Mouse (Mus musculus): Measurements from ENCODE around the gene Sart1. TPM values are rescaled to one million over a fixed set of nuclear protein-coding genes. Genes with fewer than 3 reads are reported as not detected.
A peak's percentile ranks its signal among the peaks of the same experiment; 100 is the strongest.
"Not testable (repeated sequence)": the region's sequence is repeated elsewhere in the genome, so short reads cannot be mapped to it uniquely, and the experiment has no call there.

Sart1 gene
- total and polyA plus RNA-seq, 2 experiments from 2014 or later = 4.4 to 26.9 TPM

DNA sequence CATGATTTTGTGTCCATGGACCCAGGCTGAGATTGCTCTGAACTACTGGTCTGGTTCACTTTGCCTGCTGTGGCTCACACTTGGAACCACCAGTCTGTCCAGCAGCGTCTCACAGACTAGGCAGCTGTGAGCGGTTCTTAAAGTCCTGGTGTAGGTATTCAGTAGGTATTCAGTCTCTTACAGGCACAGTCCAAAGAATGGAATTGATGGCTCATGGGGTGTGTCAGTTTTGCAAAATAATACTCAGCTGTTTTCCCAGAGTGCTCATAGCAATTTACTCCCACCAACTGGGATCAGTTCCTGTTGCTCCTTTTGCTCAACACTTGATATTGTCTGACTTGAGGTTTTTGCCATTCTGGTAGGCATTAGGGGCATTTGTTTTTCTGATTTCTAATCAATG is 26.3 kb downstream of the Sart1 start:
- Histone ChIP-seq H3K4me3 (ENCODE audit: low read depth, low read length) (no peak overlapping the region), H3K4me2 (ENCODE audit: low read depth, low read length) (no peak overlapping the region), H3K27me3 (ENCODE audit: control insufficient read depth, insufficient read depth, low read length) (no peaks in the 10 kb centered on the region), H3K36me3 (replicated peaks; ENCODE audit: control insufficient read depth, insufficient read depth, low read length) (peaks cover 17% of the 10 kb centered on the region), H3K4me1 (ENCODE audit: control insufficient read depth, insufficient read depth) (peaks cover 11% of the 10 kb centered on the region), H3K27ac (ENCODE audit: low read depth) (no peak overlapping the region), H3K9ac (replicated peaks; ENCODE audit: low read depth, low read length) (no peak overlapping the region), H3K9me3 (replicated peaks; ENCODE audit: control insufficient read depth, low read length) (no peaks in the 10 kb centered on the region)
- TF ChIP-seq EP300 (IDR thresholded peaks at IDR 0.05; ENCODE audit: low read depth) (no peak), CTCF (IDR thresholded peaks at IDR 0.05; ENCODE audit: low read depth) (no peak)
- WGBS = 88% methylated on average over 2 of the region's 2 CpGs
- DNase-seq (ENCODE audit: low spot score) = no peak
- no peak for ATAC-seq (ENCODE audit: insufficient read depth, low read depth)

DNA sequence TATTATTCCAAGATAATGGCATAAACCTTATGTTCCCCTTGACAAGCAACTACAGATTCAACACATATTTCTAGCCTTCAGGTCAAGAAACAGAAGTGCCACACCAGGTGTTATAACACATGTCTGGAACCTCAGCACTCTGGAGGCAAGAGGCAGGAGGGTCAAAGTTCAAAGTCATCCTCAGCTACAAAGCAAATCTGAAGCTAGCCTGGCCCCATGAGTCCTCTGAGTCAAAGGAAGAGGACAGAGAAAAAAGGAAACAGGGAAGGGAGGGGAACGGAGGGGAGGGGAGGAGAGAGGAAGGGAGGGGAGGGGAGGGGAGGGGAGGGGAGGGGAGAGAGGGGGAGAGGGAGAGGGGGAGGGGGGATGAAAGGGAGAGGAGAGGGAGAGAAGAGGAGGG is 32.4 kb downstream of the Sart1 start:
- no peak for DNase-seq (ENCODE audit: low spot score)
- H3K4me3 ChIP-seq (ENCODE audit: low read depth, low read length) = no peak overlapping the region
- no peak for ATAC-seq (ENCODE audit: insufficient read depth, low read depth)
- H3K27ac ChIP-seq (ENCODE audit: low read depth) = no peak overlapping the region
- peaks cover 3% of the 10 kb centered on the region; the same call in 1 of the 2 replicates for H3K4me1 ChIP-seq (ENCODE audit: control insufficient read depth, insufficient read depth)
- no peaks in the 10 kb centered on the region for H3K27me3 ChIP-seq (ENCODE audit: control insufficient read depth, insufficient read depth, low read length)
- WGBS = no CpG with 5 or more reads among the region's 1 CpGs
- no peaks in the 10 kb centered on the region for H3K9me3 ChIP-seq (replicated peaks; ENCODE audit: control insufficient read depth, low read length)
- no peaks in the 10 kb centered on the region for H3K36me3 ChIP-seq (replicated peaks; ENCODE audit: control insufficient read depth, insufficient read depth, low read length)
- H3K4me2 ChIP-seq (ENCODE audit: low read depth, low read length) = no peak overlapping the region
- no peak for TF ChIP-seq EP300 (IDR thresholded peaks at IDR 0.05; ENCODE audit: low read depth)
- TF ChIP-seq CTCF (IDR thresholded peaks at IDR 0.05; ENCODE audit: low read depth) = no peak
- H3K9ac ChIP-seq (replicated peaks; ENCODE audit: low read depth, low read length) = no peak overlapping the region

DNA sequence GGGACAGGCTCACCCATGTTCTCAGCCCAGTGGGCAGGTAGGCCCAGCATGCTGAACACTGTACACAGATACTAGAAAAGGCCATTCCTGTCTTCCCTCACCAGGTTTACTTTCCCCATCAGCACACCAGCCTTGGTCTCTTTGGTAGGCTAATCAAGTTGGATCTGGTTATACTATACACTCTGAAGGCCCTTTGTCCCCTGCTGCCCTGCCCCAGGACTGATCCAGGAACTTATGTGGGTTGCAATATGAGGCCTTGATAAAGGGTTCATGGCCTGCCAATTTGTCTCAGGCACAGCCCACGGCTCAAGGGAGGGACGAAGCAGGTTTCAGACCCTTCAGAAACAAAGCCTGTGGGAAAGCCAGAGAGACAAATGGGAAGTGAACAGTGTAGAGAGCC is 34.9 kb downstream of the Sart1 start:
- no peaks in the 10 kb centered on the region for H3K27me3 ChIP-seq (ENCODE audit: control insufficient read depth, insufficient read depth, low read length)
- H3K36me3 ChIP-seq (replicated peaks; ENCODE audit: control insufficient read depth, insufficient read depth, low read length) = no peaks in the 10 kb centered on the region
- H3K4me2 ChIP-seq (ENCODE audit: low read depth, low read length) = no peak overlapping the region
- no peak overlapping the region for H3K27ac ChIP-seq (ENCODE audit: low read depth)
- TF ChIP-seq EP300 (IDR thresholded peaks at IDR 0.05; ENCODE audit: low read depth) (no peak), CTCF (IDR thresholded peaks at IDR 0.05; ENCODE audit: low read depth) (no peak)
- no peak overlapping the region for H3K4me3 ChIP-seq (ENCODE audit: low read depth, low read length)
- ATAC-seq (ENCODE audit: insufficient read depth, low read depth) (no peak), DNase-seq (ENCODE audit: low spot score) (no peak)
- no peak overlapping the region for H3K9ac ChIP-seq (replicated peaks; ENCODE audit: low read depth, low read length)
- H3K9me3 ChIP-seq (replicated peaks; ENCODE audit: control insufficient read depth, low read length) = no peaks in the 10 kb centered on the region
- WGBS = 67% methylated on average over 2 of the region's 2 CpGs
- H3K4me1 ChIP-seq (ENCODE audit: control insufficient read depth, insufficient read depth) = no peaks in the 10 kb centered on the region

DNA sequence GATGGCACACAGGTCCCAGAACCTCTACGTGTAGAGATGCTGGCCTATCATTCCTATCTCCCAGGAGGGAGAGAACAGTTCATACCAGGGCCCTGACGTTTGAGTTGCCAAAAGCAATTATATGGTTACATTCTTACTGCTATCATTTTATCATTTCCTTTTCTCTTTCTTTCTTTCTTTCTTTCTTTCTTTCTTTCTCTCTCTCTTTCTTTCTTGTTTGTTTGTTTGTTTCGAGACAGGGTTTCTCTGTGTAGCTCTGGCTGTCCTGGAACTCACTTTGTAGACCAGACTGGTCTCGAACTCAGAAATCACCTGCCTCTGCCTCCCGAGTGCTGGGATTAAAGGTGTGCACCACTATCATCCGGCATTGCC is 39.0 kb downstream of the Sart1 start, which contains the start of gene Cst6:
Gene Cst6 (minus strand): TSS at position 73 of the 372 bp plus-strand sequence.
- ATAC-seq (ENCODE audit: insufficient read depth, low read depth) = not testable (repeated sequence)
- WGBS = 68% methylated on average over 6 of the region's 6 CpGs
- H3K4me3 ChIP-seq (ENCODE audit: low read depth, low read length) = peak within 1 kb of the TSS; percentile 41

DNA sequence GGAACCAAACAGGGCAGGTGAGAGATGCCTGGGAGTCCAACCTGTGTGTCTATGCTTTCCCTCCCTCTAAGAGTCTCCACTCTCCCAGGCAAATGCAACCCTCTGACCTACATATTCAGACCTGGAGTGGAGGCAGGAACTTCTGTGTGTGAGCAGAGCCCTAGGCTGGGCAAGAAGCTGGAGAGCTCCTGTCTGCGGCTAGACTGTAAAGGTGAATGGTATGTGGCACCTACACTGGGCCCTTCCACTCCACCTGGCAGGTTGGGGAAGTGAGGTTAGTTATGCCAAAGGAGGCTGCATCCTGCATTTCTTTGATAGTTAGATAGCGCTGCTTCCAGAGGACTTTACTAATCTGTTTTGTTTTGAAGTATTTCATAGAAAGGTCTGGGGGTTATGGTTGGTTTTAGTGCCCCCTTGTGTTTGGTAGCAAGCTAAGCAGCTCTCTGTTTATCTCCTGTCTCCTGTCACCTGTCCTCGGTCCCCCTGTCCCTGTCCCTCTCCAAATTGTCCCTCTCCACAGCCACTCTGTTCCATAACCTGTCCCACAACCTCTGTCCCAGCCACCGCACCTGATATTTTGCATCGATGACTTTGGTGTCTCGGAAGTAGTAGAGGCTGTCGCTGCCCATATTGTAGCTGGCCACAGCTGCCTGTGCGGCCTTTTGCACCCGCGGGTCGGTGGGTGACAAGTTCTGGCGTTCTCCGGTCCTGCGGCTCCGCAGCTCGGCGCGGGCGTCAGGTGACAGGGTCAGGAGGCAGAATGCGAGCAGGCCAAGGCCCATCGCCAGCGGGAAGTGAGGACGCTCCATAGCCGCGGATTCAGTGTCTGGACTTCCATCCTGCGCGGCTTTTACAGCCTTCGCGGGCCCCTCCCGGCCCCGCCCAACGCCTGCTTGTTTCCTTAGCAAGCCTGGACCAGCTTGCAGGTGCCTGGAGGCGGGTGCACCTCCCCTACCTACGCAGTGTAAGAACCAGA is 39.7 kb downstream of the Sart1 start:
- Histone ChIP-seq H3K4me2 (ENCODE audit: low read depth, low read length) (peak overlapping the region; percentile 78), H3K27me3 (ENCODE audit: control insufficient read depth, insufficient read depth, low read length) (no peaks in the 10 kb centered on the region), H3K4me1 (ENCODE audit: control insufficient read depth, insufficient read depth) (no peaks in the 10 kb centered on the region), H3K9ac (replicated peaks; ENCODE audit: low read depth, low read length) (peak overlapping the region; percentile 50; the same call in 1 of the 2 replicates), H3K27ac (ENCODE audit: low read depth) (no peak overlapping the region), H3K36me3 (replicated peaks; ENCODE audit: control insufficient read depth, insufficient read depth, low read length) (no peaks in the 10 kb centered on the region), H3K9me3 (replicated peaks; ENCODE audit: control insufficient read depth, low read length) (no peaks in the 10 kb centered on the region), H3K4me3 (ENCODE audit: low read depth, low read length) (peak overlapping the region; percentile 41)
- DNase-seq (ENCODE audit: low spot score) = peak; percentile 54
- 4% methylated on average over 34 of the region's 34 CpGs for WGBS
- peak; percentile 44; the same call in 1 of the 2 replicates for ATAC-seq (ENCODE audit: insufficient read depth, low read depth)
- no peak for TF ChIP-seq EP300 (IDR thresholded peaks at IDR 0.05; ENCODE audit: low read depth)
- TF ChIP-seq CTCF (IDR thresholded peaks at IDR 0.05; ENCODE audit: low read depth) = peak; percentile 54

More for the DNA sequence above, 39.0 kb downstream of the Sart1 start, which contains the start of gene Cst6:
- H3K27ac ChIP-seq (ENCODE audit: low read depth); DNase-seq (ENCODE audit: low spot score); H3K9me3 ChIP-seq (replicated peaks; ENCODE audit: control insufficient read depth, low read length); H3K27me3 ChIP-seq (ENCODE audit: control insufficient read depth, insufficient read depth, low read length); H3K4me1 ChIP-seq (ENCODE audit: control insufficient read depth, insufficient read depth); H3K36me3 ChIP-seq (replicated peaks; ENCODE audit: control insufficient read depth, insufficient read depth, low read length): not testable (repeated sequence)
- H3K4me2 ChIP-seq (ENCODE audit: low read depth, low read length) = peak within 1 kb of the TSS; percentile 78
- peak within 1 kb of the TSS; percentile 50; the same call in 1 of the 2 replicates for H3K9ac ChIP-seq (replicated peaks; ENCODE audit: low read depth, low read length)
